Mouse (Mus musculus) neural tube, embryonic 12.5 days (tissue): Measurements from ENCODE around the gene Mmp24. TPM values are rescaled to one million over a fixed set of nuclear protein-coding genes. Genes with fewer than 3 reads are reported as not detected.
A peak's percentile ranks its signal among the peaks of the same experiment; 100 is the strongest.

ENCODE experiments used
- ATAC-seq: fragments of 200-750 bp; cut with Nextera tagmentation; 2 replicates; pipeline ENCODE4 v1.8.0; 2017; ENCODE audit warnings: low read depth, mild to moderate bottlenecking, moderate TSS enrichment, moderate library complexity; ENCODE audit not compliant: low FRiP score
- H3K27ac ChIP-seq: fragments of 300-500 bp; sonication (generic); 2 replicates; pipeline ENCODE4 v1.5.1; 2016
- H3K27me3 ChIP-seq: fragments of 300-500 bp; sonication (generic); replicated peaks from 2 replicates; pipeline ENCODE4 v1.6.1; 2016; ENCODE audit warnings: mild to moderate bottlenecking
- H3K36me3 ChIP-seq: fragments of 300-500 bp; sonication (generic); 2 replicates; pipeline ENCODE4 v1.6.1; 2016; ENCODE audit warnings: mild to moderate bottlenecking
- H3K4me1 ChIP-seq: fragments of 300-500 bp; sonication (generic); 2 replicates; pipeline ENCODE4 v1.6.1; 2016
- H3K4me2 ChIP-seq: fragments of 300-500 bp; sonication (generic); replicated peaks from 2 replicates; pipeline ENCODE4 v1.6.1; 2016; ENCODE audit warnings: mild to moderate bottlenecking
- H3K4me3 ChIP-seq: fragments of 300-500 bp; sonication (generic); 2 replicates; pipeline ENCODE4 v1.5.1; 2016
- H3K9ac ChIP-seq: fragments of 300-500 bp; sonication (generic); 2 replicates; pipeline ENCODE4 v1.6.1; 2016; ENCODE audit warnings: mild to moderate bottlenecking
- H3K9me3 ChIP-seq: fragments of 300-500 bp; sonication (generic); 2 replicates; pipeline ENCODE4 v1.6.1; 2016; ENCODE audit warnings: mild to moderate bottlenecking
- WGBS: fragments of 180-500 bp; shearing (Covaris S2); methylation state at CpG from one replicate; pipeline ENCODE4 v1.1.7; 2016; 5-methylcytosine and 5-hydroxymethylcytosine counted together
- polyA plus RNA-seq: library from polyadenylated mRNA; unstranded; fragments of >200 nt; fragmentation: Nextera tagmentation; extraction: Ambion mirVana; gene quantifications from 2 replicates; pipeline ENCODE4 v1.2.1, GENCODE M21; 2016

The Mmp24 gene
- polyA plus RNA-seq, 1 experiment from 2014 or later, result 8.8 TPM

GRCm38 (mm10) chr2:155848291-155848690, 73.1 kb downstream of the Mmp24 start:
- no peak for ATAC-seq
- no peak overlapping the region for H3K27ac ChIP-seq
- no peak overlapping the region for H3K9ac ChIP-seq
- no peak overlapping the region for H3K4me2 ChIP-seq
- no peaks in the 10 kb centered on the region for H3K9me3 ChIP-seq
- WGBS, result 44% methylated on average over 6 of the region's 6 CpGs
- H3K4me1 ChIP-seq, result no peaks in the 10 kb centered on the region
- H3K27me3 ChIP-seq, result no peaks in the 10 kb centered on the region
- H3K4me3 ChIP-seq, result no peak overlapping the region
- H3K36me3 ChIP-seq, result peaks cover 51% of the 10 kb centered on the region

- no peak for ATAC-seq
- no peak overlapping the region for H3K4me3 ChIP-seq
Measured at GRCm38 (mm10) chr2:155849464-155849863, 74.3 kb downstream of the Mmp24 start.

GRCm38 (mm10) chr2:155850120-155850519, 75.0 kb downstream of the Mmp24 start:
- no peak overlapping the region for H3K27ac ChIP-seq
- WGBS, result 82% methylated on average over 7 of the region's 7 CpGs
- H3K4me2 ChIP-seq, result no peak overlapping the region
- H3K36me3 ChIP-seq, result peaks cover 52% of the 10 kb centered on the region
- H3K9me3 ChIP-seq, result no peaks in the 10 kb centered on the region
- no peaks in the 10 kb centered on the region for H3K4me1 ChIP-seq
- H3K4me3 ChIP-seq, result no peak overlapping the region
- no peaks in the 10 kb centered on the region for H3K27me3 ChIP-seq
- no peak for ATAC-seq
- H3K9ac ChIP-seq, result no peak overlapping the region

More at GRCm38 (mm10) chr2:155849464-155849863, 74.3 kb downstream of the Mmp24 start:
- no peaks in the 10 kb centered on the region for H3K27me3 ChIP-seq
- no peaks in the 10 kb centered on the region for H3K9me3 ChIP-seq
- H3K4me1 ChIP-seq, result no peaks in the 10 kb centered on the region
- 76% methylated on average over 7 of the region's 7 CpGs for WGBS
- no peak overlapping the region for H3K4me2 ChIP-seq
- H3K9ac ChIP-seq, result no peak overlapping the region
- H3K36me3 ChIP-seq, result peaks cover 56% of the 10 kb centered on the region
- no peak overlapping the region for H3K27ac ChIP-seq

GRCm38 (mm10) chr2:155852536-155852935, 77.4 kb downstream of the Mmp24 start:
- 93% methylated on average over 5 of the region's 5 CpGs for WGBS
- Histone ChIP-seq H3K9me3 (no peaks in the 10 kb centered on the region), H3K27me3 (no peaks in the 10 kb centered on the region), H3K4me3 (no peak overlapping the region), H3K4me1 (no peaks in the 10 kb centered on the region), H3K36me3 (peaks cover 48% of the 10 kb centered on the region), H3K9ac (no peak overlapping the region), H3K27ac (no peak overlapping the region), H3K4me2 (no peak overlapping the region)
- no peak for ATAC-seq

GRCm38 (mm10) chr2:155860102-155860501, 85.0 kb downstream of the Mmp24 start:
- Histone ChIP-seq H3K27me3 (no peaks in the 10 kb centered on the region), H3K4me1 (peaks cover 13% of the 10 kb centered on the region), H3K36me3 (peaks cover 21% of the 10 kb centered on the region), H3K4me2 (no peak overlapping the region), H3K9me3 (no peaks in the 10 kb centered on the region), H3K4me3 (no peak overlapping the region), H3K9ac (no peak overlapping the region), H3K27ac (no peak overlapping the region)
- ATAC-seq, result no peak
- WGBS, result 86% methylated on average over 7 of the region's 7 CpGs

- Histone ChIP-seq H3K36me3 (peaks cover 16% of the 10 kb centered on the region), H3K27ac (0 out of 2 replicates have a peak overlapping the region, but pooled peaks have one; percentile 37), H3K9me3 (no peaks in the 10 kb centered on the region), H3K4me1 (peaks cover 13% of the 10 kb centered on the region), H3K4me3 (no peak overlapping the region), H3K4me2 (no peak overlapping the region), H3K9ac (no peak overlapping the region), H3K27me3 (no peaks in the 10 kb centered on the region)
- 96% methylated on average over 6 of the region's 6 CpGs for WGBS
- ATAC-seq, result no peak
Measured at GRCm38 (mm10) chr2:155861581-155861980, 86.4 kb downstream of the Mmp24 start.

GRCm38 (mm10) chr2:155862573-155863300, 87.6 kb downstream of the Mmp24 start:
- peak overlapping the region; percentile 62 for H3K27ac ChIP-seq
- 0 out of 2 replicates have a peak overlapping the region, but pooled peaks have one; percentile 27 for H3K4me2 ChIP-seq
- ATAC-seq, result peak; percentile 90
- 41% methylated on average over 13 of the region's 13 CpGs for WGBS
- no peaks in the 10 kb centered on the region for H3K9me3 ChIP-seq
- peaks cover 6% of the 10 kb centered on the region for H3K36me3 ChIP-seq
- H3K4me3 ChIP-seq, result no peak overlapping the region
- H3K27me3 ChIP-seq, result no peaks in the 10 kb centered on the region
- no peak overlapping the region for H3K9ac ChIP-seq
- H3K4me1 ChIP-seq, result peaks cover 13% of the 10 kb centered on the region

GRCm38 (mm10) chr2:155863301-155863867, 88.2 kb downstream of the Mmp24 start:
- WGBS, result 30% methylated on average over 11 of the region's 11 CpGs
- Histone ChIP-seq H3K4me2 (peak overlapping the region; percentile 27; the same call in 1 of the 2 replicates), H3K27me3 (no peaks in the 10 kb centered on the region), H3K9me3 (no peaks in the 10 kb centered on the region), H3K36me3 (peaks cover 6% of the 10 kb centered on the region), H3K4me3 (no peak overlapping the region), H3K9ac (no peak overlapping the region), H3K27ac (peak overlapping the region; percentile 32; the same call in 1 of the 2 replicates), H3K4me1 (peaks cover 13% of the 10 kb centered on the region)
- ATAC-seq, result peak; percentile 79

Other genes starting within 250 kb of the Mmp24 start
- 15.5 and 16.1 TPM in 2 replicates for gene Gss, start 182.5 kb upstream of the Mmp24 start, polyA plus RNA-seq
- 0.78 and 1.3 TPM in 2 replicates for gene Myh7b, start 164.1 kb upstream of the Mmp24 start, polyA plus RNA-seq
- 187 and 188 TPM in 2 replicates for gene Trpc4ap, start 83.0 kb upstream of the Mmp24 start, polyA plus RNA-seq
- gene Edem2, start 45.9 kb upstream of the Mmp24 start, polyA plus RNA-seq, result 37.4 and 39.6 TPM in 2 replicates
- gene Gm17581, start 39.5 kb upstream of the Mmp24 start, polyA plus RNA-seq, result not detected in 2 replicates
- gene Procr, start 24.2 kb upstream of the Mmp24 start, polyA plus RNA-seq, result 3.8 and 4.0 TPM in 2 replicates
- 20.8 and 23.7 TPM in 2 replicates for gene BC029722, start 44.1 kb downstream of the Mmp24 start, polyA plus RNA-seq
- 173 and 177 TPM in 2 replicates for gene Eif6, start 51.6 kb downstream of the Mmp24 start, polyA plus RNA-seq
- gene Fam83c, start 59.5 kb downstream of the Mmp24 start, polyA plus RNA-seq, result 0.63 TPM in 2 replicates
- 74.5 and 74.6 TPM in 2 replicates for gene Uqcc1, start 155.0 kb downstream of the Mmp24 start, polyA plus RNA-seq
- gene Gm15557, start 165.4 kb downstream of the Mmp24 start, polyA plus RNA-seq, result not detected in 2 replicates
- gene Gdf5, start 170.0 kb downstream of the Mmp24 start, polyA plus RNA-seq, result 1.2 and 2.0 TPM in 2 replicates
- gene Cep250, start 181.1 kb downstream of the Mmp24 start, polyA plus RNA-seq, result 19.3 and 23.0 TPM in 2 replicates
- gene 6430550D23Rik, start 232.6 kb downstream of the Mmp24 start, polyA plus RNA-seq, result 1.8 and 2.0 TPM in 2 replicates
- gene Ergic3, start 232.7 kb downstream of the Mmp24 start, polyA plus RNA-seq, result 254 and 257 TPM in 2 replicates